Mouse (Mus musculus) right cerebral cortex, adult 2 months (tissue): ENCODE results near the gene Tcn2.
"Not testable (repeated sequence)": the region's sequence is repeated elsewhere in the genome, so short reads cannot be mapped to it uniquely, and the experiment has no call there.

ENCODE experiments used
- DNase-seq, 2 experiments: peaks; one replicate each; pipeline ENCODE4 v3.0.0; 2021 to 2022; ENCODE audit warnings: low spot score in 2 of 2

Tcn2 gene

DNA sequence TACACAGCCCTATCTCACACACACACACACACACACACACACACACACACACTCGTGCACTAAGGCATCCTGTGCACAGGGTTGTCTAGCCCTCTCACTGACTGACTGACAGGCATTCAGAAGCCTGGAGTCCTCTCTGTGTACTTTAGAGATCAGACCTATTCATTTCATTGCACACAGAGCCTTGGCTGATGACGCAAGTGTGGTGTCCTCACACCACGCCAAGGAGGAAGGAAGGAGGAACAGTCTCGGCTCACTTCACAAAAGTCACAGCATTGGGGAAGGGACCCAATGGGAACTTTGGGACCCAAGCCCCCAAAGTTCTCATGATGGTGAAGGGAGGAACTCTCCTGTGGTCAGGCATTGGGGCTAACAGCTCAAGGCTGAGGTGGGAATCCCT lies 1.9 kb downstream of the Tcn2 start:
- DNase-seq: peak in 1 of 2 experiments; percentile 1

DNA sequence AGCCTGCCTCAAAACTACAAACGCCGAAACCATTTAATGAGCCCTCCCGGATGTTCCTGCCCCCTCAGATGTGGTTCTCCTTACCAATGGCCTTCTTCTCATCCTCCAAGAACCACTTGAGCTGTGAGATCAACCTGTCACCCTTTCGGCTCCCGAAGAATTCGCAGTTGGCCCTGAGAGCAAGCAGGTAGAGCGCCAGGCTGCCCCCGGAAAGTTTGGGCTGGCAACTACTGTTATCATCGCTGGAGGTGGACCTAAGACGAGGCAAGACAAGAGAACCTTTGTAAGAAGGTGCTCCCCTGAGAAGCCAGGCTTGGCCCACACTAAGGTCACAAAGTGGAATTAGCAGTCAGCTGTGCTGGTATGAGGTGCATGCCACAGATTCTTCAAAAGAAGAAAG lies 6.0 kb downstream of the Tcn2 start:
- no peak for DNase-seq

DNA sequence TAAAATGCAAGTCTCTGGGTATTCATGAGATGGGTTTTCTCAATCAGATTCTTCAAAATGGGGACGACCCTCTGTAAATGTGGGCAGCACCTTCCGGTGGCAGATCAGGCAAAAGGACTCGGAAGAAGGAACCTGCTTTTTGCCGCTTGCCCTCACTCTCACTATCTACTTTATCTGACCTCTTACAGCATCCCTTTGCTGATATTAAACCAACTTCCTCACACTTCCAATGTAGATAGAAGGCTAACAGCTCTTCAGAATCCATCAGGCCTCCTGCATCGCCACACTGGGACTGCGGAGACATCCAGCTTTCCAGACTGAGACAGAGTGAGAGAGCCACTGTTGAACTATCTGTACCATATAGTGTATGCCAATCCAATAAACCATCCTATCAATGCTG lies 9.2 kb downstream of the Tcn2 start:
- no peak for DNase-seq

DNA sequence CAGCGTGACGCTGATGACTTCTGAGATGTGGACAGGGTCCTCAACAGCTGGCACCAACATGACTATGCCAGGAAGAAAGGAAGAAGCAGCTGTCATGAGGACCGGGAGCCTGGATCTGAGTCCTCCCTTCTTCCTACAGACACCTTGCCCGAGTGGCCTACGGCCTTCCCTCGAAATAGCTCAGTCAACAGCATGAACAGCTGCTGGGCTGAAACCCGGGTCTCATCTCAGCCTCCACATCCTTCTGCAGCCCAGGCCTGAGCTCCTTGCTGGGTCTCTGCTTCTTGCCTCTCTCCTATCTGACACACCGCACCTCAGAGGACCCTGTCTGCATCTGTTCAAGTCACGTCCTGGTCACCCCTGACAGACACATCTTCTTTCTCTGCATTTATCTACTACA lies 9.8 kb downstream of the Tcn2 start:
- DNase-seq: no peak

DNA sequence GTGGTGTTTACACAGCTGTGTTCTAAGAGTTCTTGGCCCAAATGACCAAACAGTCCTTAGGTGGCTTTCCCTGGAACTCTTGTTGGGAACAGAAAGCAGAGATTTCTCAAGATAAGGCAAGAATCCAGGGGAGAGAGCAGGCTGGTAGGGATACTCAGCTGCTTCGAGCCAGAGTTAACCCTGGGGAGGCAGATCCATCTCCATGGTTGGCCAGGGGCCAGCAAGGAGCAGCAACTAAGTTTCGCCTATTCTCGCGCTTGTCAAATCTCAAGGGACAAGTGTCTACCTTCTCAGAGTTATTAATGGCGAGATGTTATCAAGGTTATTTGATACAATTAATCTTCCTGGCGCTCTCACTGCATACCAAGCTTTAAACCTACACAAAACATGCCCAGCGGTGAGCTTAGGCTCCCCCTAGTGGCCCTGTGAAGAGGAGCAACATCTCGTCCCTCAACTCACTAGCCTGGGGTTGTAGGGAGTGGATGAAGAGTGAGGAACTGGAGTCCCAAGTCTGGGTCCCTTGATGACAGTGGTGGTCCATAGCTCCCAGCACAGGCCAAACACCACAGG lies 10.6 kb downstream of the Tcn2 start:
- peak; percentile 69 to 73 for DNase-seq

DNA sequence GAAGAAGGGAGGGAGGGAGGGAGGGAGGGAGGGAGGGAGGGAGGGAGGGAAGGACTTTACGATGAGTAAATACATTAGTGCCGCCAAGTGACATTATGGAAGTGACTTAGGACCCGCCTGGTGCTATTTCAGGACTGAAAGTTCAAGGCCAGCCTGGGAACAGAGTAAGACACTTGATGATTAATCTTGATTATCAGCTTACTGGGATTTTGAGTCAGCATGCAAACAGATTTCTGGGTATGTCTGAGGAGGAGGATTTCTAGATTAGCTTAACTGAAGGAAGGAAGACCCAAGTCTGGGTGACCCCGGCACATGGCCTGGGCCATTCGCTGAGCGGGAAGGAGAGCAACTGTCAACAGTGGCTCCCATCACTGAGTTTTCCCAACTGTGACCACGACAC lies 11.5 kb downstream of the Tcn2 start:
- DNase-seq: no peak

DNA sequence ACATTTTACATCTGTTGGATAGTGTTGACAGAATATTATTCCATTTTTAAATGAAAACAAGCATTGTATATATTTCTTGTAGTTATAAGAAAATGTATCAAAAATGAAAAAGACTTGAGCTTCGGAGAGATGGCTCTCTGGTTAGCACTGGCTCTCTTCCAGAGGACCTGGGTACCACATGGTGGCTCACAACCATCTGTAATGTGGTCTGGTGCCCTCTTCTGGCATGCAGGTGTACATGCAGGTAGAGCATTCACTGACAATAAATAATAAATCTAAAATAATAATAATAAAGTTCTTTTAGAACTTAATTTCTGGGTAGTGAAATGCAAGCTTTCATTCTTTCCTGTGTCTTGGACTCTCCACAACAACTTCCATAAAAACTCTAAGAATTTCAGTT lies 13.2 kb downstream of the Tcn2 start:
- DNase-seq: no peak

DNA sequence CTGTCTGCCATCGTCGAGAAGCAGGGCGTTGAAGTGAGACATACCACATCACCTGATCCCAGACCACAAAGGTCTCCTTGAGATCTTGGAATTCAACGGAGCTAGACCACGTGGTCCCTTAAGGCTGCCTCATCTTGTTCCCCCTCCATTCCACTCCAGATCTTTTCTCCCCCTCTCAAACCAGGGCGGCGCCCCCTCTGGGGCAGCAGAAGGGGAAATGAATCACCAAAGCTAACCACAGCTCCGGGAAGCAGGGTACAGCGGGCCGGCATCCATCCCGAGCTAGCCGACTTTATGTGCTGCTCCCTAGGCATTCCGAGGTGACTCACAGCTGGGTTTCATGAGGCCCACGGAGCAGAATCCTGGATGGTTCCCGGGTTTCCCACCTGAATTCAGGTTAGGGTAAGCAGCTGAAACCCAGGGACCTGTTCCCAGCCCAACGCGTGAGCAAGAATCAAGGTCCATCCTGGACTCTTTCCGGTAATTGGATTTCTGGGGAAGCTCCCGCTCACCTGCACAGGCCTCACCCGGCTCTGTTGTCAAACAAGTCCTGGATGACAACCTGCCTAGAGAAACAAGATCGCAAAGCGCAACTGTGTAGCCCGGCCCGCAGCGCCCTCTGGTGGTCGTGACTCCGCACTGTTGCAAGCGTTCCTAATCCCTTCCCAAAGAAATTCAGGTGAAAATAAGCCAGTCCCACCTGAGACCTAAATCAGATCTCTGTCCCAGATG lies 17.7 kb downstream of the Tcn2 start, which contains the start of gene Slc35e4:
TSS of gene Slc35e4 (minus strand) at position 556 of the 732 bp plus-strand sequence.
- peak; percentile 86 to 88 for DNase-seq

DNA sequence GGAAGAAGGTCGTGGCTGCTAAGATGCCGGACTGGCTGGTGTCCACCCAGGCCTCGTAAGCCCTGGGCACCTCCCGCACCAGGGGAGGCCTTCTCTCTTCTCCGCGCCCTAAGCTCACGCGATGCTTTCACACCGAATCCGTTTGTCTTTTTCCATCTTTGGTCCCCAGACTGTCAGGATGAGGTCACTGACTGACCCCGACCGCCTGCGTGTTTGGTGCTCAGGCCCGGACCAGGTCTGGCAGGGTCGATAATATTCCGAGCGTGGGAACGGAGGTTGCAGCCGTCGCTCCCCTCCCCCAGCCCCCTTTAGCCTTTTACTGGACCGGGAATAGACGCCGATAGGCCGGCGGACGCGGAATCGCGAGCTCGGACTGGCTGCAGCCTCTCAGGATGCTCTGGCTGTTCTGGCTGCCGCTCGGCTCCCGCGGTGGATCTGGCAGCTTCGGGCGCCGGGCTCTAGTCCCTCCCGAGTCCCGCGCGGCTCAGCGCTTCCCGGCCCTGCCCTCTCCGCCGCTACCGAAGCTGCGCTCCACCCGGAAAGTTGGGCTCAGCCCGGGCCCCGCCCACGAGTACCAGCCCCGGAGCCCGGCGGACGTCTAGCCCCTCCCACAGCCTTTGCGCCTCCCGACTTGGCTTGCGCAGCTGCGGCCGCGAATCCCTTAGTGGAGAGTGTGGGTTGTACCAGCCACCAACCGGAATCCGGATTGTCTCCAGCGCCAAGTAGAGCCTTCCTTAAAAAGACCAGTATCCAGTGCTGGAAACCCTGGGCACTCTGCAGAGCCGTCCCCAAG lies 18.4 kb downstream of the Tcn2 start:
- DNase-seq: peak; percentile 92 to 95

DNA sequence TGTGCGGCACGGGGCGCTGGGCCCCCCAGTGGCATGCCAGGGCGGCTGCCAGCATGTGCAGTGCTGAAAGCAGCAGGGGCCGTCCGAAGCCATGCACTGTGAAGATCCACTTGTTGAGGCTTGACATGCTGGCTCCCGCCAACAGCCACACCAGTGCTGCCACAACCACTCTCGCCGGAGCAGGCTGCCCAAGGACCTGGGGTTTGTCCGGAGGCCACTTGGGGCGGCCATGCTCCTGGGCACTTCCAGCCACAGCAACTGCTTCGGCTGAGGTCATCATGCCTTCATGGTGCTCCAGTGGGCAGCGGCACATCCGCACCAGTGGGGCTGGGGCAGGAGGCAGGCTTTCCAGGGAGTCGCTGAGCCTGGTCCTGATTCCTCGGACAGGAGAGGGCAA lies 19.1 kb downstream of the Tcn2 start:
- DNase-seq: peak in 1 of 2 experiments; percentile 53

DNA sequence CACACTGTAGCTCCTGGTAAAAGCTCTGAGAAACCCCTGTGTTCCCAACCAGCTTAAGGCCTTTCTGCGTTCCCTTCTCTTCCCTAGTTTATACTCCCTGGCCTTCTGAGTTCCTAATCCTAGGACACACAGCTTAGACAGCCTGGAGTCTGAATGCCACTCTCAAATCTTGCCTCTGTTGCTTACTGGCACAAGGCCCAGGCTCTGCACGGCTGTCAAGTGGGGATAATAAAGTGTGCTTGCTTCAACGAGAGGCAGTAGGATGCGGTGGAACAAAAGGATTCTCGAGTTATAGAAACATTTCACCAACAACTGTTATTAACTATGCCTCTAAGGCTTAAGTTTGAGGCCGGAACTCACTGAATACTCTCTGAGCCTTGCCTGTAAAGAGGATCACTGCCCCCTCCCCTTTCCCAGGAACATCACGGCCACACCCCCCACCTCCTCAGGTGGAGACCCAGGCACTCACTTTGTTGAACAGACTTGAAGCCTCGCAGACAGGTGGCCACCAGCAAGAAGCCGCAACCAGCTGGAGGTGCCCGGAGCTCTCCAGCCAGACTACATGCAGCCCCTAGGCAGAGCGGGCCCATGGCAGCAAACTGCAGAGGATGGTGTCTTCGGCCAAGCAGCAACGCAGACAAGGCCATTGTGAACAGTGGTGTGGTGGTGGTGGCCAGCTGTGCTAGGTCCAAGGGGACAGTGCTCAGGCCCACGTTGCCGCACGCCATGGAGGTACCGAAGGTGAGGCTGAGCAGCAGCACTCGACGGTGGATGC lies 19.7 kb downstream of the Tcn2 start:
- DNase-seq: peak; percentile 52 to 57

DNA sequence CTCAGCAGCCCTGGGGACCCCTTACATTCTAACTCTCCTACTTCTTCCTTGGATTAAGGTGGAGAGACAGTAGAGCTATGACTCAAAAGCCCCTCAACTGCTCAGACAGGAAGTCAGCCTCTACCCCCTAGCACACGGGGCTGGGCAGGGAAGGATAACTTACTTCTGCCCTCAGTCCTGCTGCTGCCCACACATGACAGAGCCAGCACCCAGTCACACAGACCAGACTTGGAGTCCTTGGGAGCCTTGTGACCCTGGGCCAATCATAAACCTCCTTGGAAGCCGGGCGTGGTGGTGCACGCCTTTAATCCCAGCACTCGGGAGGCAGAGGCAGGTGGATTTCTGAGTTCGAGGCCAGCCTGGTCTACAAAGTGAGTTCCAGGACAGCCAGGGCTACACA lies 20.5 kb downstream of the Tcn2 start:
- not testable (repeated sequence) for DNase-seq

DNA sequence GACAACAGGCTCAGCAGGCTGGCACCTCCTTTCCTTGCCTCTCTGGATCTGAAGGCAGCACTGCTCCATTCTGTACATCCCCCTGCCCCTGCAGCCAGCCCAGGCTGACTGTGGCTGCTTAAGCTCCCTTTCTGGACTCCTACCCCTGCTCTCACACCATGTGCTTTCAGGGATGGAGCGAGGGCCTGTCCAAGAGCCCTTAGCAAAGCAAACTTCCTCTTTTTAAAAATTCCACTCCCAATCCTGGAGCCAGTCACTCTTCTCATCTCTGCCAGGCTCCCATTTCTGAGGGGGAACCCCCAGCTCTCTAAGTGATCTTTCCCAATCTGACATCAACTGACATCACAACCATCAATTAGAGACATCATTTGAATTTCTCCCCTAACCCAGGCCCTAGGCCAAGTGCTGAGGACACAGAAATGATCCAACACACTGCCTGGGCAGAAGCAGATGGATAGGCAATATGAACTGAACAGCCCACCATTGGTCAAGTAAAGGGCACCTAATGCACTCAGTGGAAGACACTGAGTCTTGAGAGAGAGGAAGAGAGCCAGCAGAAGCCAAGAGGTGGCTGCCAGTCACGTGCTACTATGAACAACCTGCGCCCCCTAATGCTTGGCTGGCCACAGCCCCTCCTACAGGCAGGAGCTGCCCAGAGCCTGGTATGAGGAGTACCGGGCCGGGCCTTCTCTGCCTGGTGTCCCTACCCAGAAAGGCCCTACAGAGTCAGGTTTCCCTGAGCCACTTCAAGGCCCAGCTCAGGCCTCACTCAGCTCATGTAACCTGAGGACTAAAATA lies 21.2 kb downstream of the Tcn2 start:
- DNase-seq: peak in 1 of 2 experiments; percentile 28

DNA sequence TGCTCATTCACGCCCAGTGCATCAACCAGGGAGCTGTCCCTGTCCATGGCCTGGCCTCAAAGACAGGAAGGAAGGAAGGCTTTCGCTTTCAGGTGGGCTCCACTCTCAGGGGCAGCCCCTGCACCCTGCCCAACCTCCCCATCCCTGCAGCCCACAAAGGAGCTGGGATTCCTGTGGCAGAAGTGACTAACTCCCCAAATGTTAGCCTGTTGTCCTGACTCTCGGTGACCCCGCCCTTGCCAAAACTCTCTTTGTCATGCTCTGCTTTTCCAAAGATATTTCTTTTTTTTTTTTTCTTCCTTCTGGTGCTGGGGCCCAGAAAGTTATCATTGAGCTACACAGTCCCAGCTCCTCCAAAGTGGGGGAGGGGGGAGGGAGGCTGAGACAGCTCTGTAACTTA lies 22.7 kb downstream of the Tcn2 start:
- no peak for DNase-seq

DNA sequence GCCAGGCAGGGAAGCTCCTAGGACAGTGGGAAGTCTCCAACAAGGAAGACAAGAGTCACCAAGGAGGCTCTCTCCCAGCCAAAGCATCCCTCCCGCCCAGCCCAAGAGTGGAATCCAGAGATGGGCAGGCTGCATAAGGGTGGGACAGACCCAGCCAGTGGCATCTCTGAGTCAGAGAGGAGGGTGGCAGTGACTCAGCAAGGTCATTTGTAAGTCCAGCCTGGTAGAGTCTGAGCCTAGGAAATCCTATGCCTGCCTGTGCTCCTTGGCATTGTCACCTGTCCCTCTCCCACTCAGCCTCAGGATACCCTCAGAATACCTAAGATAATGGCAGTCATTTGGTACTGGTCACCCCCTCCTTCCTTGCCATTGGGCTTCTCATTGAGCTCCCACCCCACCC lies 26.5 kb downstream of the Tcn2 start:
- no peak for DNase-seq

DNA sequence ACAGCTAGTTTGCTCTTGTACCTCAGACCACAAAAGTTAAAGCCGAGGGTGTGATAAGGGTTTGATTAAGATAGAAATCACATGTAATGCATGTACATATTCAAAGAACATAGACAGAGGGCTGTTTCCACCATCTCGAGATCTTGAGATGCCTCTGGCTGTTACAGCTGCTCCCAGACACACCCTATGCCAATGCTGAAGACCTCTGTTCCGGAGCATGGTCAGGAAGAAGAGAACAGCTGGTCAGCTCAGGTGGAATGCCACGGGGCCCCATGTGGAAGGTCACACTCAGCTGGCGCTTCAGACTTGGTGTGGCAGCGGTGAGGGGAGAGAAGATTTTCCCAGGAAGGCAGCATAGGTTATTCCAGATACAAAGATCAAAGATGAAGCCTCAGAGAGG lies 27.3 kb downstream of the Tcn2 start:
- no peak for DNase-seq

DNA sequence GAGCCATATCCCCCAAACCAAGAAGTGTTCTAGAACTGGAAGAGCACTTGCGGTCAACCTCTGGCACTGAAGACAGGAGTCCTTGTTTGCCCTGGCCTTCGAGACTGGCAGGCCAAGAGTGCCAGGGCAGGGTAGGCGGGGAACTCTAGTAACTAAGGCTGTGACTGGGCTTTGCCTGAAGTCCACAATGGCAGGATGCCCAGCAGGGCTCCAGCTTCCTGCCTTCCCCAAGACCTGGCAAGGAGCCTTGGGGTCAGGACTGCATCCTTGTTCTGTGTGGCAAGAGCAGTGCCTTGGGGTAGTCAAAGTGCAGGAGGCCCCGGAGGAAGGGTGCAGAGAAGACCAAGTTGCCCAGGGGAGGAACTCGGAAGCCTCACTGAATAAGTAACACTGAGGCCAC lies 28.9 kb downstream of the Tcn2 start:
- DNase-seq: peak; percentile 53 to 60

DNA sequence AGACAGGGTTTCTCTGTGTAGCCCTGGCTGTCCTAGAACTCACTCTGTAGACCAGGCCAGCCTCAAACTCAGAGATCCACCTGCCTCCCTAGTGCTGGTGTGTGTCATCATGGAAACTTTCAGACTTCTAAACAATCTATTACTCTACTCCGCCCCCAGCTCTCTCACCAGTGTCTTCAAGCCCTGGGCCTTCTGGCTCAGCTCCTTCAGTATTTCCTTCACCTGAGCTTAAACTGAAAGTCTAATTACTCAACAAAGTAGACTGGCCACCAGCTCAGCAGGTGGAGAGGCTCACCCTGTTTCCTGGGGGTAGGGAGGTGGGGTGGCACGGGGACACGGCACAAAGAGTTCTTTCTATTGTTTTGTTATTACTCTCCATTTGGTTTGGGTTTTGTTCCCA lies 29.4 kb downstream of the Tcn2 start:
- no peak for DNase-seq

DNA sequence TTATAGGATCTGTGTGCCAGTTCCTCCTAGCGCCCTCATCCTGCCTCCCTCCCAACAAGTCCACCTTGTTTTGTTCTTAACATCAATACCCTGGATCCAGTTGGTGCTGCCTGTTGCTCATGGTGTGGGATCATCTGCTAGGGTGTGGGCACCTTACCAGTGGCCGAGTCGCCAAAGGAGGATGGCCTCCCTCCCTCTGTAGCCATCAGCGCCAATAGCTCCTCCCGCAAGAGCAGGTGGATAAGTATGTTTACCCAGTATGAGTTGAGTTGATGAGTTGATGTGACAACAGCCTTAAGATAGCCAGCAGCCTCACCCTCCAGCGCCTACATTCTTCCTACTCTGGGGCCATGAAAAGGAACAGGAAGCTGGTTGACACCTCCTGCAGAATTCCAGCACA lies 31.7 kb downstream of the Tcn2 start:
- DNase-seq: no peak

DNA sequence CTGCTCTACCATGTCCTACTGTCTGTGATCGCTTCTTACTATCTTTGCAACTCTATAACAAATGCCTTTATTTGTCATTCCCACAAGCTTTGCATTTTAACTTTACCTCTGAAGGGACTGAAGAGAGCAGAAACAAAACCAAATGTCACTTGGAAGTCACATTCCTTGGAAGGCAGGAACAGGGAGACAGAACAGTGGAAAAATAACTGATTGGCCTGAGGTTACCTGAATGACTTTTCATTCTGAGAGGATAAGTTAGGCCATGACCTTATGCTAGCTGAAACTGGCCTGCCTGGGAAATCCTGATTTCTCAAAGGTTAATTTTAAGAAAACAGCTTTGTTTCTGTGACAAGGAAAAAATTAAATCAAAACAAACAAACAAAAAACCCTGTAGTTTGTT lies 36.0 kb downstream of the Tcn2 start:
- no peak for DNase-seq

DNA sequence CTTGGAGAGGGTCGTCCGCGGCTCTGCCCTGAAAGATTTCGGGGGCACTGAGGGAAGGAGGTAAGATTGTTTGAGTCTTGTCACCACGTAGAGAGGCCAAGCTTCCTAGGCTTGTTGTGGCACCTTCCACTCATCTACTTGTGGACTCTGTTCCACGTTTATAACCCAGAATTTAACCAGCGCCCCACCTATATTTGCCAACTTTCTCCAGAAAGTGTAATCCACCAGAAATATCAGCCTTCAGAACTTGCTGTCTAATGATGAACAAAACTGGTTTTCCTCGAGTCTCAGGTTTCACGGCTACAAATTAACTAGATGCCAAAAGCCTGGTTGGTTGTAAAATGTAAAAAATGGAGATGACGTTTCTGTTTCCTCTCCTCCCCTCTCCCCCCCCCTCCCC lies 36.5 kb downstream of the Tcn2 start:
- no peak for DNase-seq
